Mouse (Mus musculus) adrenal gland, postnatal 36 days (tissue): ENCODE data around the gene Kif3a. TPM values are rescaled to one million over a fixed set of nuclear protein-coding genes. Genes with fewer than 3 reads are reported as not detected.

Experiments used
- DNase-seq, 2 experiments: peaks; one replicate each; pipeline ENCODE4 v3.0.0; 2021; ENCODE audit warnings: mixed read lengths in 1 of 2
- total RNA-seq, 2 experiments: library from RNA; stranded (reverse); gene quantifications; 2 replicates each; pipeline ENCODE4 v1.2.3; 2021

Gene Kif3a
- total RNA-seq, 2 experiments from 2014 or later, result 24.1 to 31.1 TPM

GRCm38 (mm10) chr11:53616748-53617558 is 49.8 kb downstream of the Kif3a start:
- no peak for DNase-seq

DNA sequence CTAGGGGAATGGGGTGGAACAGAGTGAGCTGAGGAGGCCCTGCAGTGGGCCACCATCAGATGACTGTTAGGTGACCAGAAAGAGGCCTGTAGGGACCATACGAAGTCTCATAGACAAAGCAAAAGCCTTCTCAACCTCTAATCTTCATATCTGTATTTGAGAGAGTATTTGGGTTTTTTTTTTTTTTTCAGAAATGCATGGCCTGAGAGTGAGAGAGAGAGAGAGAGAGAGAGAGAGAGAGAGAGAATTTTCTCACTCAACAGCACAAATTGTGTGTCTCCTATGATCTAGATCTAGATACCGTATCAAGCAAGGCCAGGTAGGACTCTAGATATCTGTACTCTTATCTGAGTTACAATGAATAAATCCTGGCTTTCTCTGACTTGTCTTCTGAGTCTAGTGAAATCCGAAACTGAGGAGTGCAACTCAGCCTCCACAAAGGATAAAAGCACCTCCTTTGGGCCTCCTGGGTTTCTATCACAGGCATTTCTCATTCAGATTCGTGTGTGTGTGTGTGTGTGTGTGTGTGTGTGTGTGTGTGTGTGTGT is 50.5 kb downstream of the Kif3a start:
- DNase-seq, result no peak

- no peak for DNase-seq
Observed at GRCm38 (mm10) chr11:53618619-53619198, 51.5 kb downstream of the Kif3a start, which contains the start of gene Il4. Gene Il4, minus strand, starts transcription at chr11:53618669.

GRCm38 (mm10) chr11:53619428-53619827 is 52.2 kb downstream of the Kif3a start:
- no peak for DNase-seq

DNA sequence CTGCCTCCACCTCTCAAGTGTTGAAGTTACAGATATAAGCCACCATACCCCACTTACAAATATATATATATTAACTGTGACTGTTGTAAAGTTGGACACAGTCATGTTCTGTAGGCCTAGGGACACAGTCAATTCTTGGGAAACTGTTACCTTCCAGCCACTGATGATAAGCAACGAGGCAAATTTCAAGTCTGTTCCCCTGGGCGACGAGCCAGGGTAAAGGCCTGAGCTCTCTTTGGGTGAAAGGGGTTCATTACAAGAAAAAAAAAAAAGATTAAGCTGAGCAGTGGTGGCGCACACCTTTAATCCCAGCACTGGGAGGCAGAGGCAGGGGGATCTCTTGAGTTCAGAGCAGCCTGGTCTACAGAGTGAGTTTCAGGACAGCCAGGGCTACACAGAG is 52.9 kb downstream of the Kif3a start:
- no peak for DNase-seq

DNA sequence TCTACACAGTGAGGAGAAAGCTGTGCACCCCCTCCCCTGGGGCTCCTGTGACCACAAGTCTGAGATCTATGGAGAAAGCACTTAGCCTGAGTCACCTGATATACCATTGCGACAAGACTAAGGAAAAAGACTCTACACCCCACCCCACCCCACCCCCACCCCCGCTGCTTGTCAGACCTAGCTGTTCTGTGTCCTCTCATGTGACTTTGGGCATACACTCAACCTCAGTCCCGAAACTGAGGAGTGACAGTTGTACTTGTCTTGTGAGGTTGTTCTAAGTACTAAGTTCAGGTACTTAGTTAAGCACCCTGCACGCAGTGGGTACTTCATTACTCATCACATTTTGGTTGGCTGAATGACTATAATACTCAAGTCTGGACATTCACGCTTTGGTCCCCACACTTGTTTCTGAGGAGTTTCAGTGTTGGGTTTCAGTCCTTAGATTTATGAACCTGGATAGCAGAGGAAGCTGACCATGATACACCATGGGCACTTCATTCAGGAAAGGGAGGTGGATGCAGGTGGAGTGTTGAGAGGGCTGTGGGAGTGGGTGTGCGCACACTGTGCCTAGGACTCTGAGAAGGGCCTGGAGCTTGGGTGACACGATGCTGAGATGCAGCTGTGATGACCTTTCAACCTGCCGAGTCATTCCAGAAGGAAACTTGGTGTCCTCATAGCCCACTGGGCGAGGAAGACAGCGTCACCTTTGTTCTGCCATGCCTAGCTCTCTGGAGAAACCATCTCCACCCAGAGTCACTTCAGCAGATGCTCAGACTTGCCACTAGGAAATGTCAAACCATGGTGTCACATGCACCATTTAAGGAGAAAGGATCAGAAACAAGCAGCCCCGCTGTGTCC is 54.6 kb downstream of the Kif3a start:
- no peak for DNase-seq

DNA sequence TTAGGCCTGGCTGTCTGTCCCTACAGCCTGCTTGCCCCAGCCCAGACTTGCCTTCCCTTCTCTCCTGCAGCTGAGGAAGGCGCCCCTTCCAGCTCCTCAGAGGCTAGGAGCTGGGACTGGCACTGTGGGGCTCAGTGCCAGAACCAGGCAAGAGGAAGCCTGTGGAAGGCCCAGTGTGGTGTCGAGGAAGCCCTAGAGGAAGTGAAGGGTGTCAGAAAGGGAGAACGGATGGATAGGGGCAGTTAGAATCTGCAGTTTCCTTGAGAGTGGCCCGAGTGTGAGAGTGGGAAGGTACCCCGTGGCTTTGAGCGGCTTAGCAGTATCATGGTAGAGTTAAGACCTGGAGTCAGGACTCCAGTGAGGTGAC is 55.2 kb downstream of the Kif3a start:
- no peak for DNase-seq

- DNase-seq, result no peak
Observed at GRCm38 (mm10) chr11:53623573-53623972, 56.4 kb downstream of the Kif3a start.

- DNase-seq, result no peak
Observed at GRCm38 (mm10) chr11:53624124-53624523, 56.9 kb downstream of the Kif3a start.

DNA sequence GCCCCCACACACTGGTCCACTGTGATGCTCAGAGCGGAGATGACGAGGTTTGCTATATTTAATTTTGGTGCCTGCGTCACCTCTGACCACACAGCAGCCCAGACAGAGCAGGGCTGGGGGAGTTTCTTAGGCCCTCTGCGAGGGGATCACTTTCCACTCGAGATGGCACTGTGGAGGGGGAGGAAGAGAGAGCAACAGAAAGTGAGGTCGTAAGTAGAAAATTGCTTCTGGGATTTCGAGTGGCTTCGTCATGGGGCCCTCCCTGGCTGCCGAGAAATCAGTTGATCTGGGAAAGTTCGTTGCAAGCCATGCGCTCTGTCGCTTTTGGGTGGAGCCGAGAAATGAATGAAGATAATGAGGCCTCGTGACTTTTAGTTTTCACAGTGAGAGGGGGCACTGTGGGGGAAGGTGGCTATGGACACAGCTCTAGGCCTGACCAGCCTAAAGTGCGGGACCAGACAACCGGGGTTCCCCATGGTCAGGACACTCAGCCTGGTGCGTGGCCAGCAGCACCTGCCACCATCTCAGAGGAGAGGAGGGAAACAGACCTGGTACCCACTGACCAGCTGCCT is 59.7 kb downstream of the Kif3a start:
- no peak for DNase-seq

DNA sequence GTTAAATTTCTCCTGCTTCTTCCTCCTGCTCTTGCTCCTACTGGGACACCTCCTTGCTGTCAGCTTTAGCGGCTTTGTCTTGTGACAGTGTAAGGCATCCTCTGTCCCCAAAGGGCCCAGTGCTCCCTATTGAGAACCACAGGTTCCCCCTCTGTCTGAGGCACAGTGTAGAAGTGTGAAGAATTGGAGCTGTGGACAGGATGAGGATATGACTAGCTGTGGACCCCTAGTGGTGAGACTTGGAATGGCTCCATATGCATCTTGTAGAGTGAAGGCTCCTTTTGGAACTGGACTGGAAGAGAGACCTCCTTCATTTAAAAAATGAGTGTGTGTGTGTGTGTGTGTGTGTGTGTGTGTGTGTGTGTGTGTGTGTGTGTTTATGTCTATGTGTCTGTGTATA is 60.7 kb downstream of the Kif3a start:
- peak; percentile 48 to 78 for DNase-seq

DNA sequence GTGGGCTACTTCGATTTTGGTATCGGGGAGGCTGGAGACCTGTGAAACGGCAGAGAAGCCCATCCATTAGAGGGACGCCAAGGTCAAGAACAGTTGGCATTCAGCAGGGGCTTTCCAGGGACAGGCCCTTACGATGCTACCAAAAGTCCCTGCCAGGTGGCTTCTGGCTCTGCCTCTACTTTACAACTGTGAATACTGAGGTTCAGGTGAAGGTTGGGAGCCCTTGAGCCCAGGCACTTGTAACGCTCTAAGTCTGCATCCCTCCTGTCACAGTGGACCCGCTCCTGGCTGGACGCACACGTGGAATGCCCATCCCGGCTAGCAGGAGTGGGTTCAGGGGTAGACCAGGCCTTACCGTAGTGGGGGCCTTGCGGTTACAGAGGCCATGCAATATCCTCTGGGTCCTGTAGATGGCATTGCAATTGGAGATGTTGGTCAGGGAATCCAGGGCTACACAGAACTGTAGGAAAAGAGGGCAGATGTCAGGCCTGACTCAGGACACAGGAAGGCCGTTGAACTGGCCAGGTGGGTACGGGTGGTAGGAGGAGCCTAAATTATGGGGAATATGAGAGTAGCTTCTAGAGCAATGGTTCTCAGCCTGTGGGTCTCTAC is 65.0 kb downstream of the Kif3a start:
- DNase-seq, result no peak

- DNase-seq, result no peak
Observed at GRCm38 (mm10) chr11:53633644-53634043, 66.5 kb downstream of the Kif3a start.

GRCm38 (mm10) chr11:53634556-53634955 is 67.4 kb downstream of the Kif3a start, which contains the start of gene Il13:
Gene Il13, minus strand, starts transcription at chr11:53634702.
- no peak for DNase-seq

DNA sequence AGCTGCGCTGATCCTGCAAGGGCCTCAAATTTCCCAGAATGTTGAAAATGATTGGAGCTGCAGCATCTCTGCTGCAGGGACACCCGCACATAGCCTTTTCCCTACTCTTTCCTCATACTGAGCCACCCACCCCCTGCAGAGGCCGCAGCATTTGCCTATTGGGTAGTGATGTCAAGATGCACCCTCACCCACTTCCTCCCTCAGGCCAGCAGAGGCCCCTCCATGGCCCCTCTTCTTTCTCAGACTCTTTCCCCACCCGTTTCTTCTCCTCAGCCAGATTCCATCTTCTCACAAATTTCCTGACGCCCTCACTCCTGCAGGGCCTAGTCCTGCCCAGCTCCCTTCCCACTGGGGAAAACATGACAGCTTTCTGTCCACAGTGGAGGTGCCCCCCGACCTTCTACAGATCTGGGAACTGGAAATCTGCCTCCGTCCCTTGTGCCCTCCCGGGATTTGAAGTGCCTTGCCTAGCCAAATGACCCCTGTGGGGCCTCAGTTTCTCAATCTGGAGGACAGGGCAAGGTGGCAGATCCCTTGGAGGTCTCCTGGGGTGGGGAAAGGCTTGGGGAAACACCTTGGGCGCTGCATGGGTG is 68.5 kb downstream of the Kif3a start:
- DNase-seq, result no peak

- DNase-seq, result peak; percentile 12 to 37
Observed at GRCm38 (mm10) chr11:53636183-53636646, 69.0 kb downstream of the Kif3a start.

- DNase-seq, result no peak
Observed at GRCm38 (mm10) chr11:53637046-53637802, 70.0 kb downstream of the Kif3a start.

DNA sequence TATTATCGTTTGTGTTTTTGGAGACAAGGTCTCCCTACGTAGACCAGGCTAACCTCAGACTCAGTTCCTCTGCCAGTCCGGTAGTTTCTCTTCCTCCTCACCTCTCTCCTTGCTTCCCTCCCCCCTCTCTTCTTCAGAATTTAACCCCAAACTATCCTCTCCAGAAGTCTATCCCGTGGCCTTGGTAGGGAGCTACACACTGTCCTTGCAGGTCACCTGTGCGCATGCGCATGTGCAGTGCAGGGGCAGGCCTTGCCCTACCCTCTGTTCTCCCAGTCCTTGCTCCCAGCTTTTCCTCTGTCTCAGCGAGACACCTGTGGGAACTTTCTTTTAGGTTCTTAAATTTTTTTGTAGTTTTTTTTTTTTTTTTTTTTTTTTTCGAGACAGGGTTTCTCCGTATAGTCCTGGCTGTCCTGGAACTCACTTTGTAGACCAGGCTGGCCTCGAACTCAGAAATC is 70.7 kb downstream of the Kif3a start:
- no peak for DNase-seq

DNA sequence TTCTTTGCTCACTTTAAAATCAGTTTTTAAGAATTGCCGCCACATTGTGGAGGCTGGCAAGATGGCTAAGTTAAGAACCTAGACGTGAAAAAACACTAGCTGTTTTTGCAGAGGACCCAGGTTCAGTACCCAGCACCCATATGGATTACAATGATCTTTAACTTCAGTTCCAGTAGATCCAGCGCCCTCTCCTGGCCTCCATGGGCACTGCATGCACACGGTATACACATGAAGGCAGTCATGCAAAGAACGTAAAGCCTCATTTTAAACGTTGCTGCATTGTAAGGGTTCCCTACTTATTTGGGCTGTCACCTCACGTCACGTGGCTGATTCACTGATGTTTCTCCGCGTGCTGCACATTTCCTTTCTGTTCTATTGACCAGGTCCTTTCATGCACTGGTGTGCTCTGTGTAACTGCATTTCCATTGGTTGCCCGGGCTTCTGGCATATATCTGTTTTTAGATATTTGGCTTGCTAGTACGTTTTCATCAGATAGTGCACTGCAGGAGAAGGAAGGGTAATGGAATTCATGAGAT is 75.6 kb downstream of the Kif3a start:
- DNase-seq, result no peak

- no peak for DNase-seq
Observed at GRCm38 (mm10) chr11:53644017-53644416, 76.8 kb downstream of the Kif3a start.
